In genomic region chr11:100626701-100627195, GRCm38 (mm10) we compare ENCODE assay signal across 9 mouse cellular contexts. TPM values are rescaled to one million over a fixed set of nuclear protein-coding genes. Genes with fewer than 3 reads are reported as not detected.
DNase-seq lines count a peak whose midpoint lies in the region; ATAC-seq and TF ChIP-seq lines count a peak whose summit lies in the region.
"Had no signal": no experiment of that assay in that cellular context is flagged by ENCODE, and none has a peak within 500 bp of the region (broad histone marks: within the 10 kb centered on the region; RNA-seq: fewer than 3 reads in every experiment).

No protein-coding gene starts in this region.

- peaks cover 22 to 37% of the 10 kb centered on the region in 2 experiments for H3K36me3 ChIP-seq in CH12.LX (replicated peaks in 1 of 2; ENCODE audit: control insufficient read depth in 1 of 2, insufficient read depth in 1 of 2, low read length in 1 of 2)
- H3K36me3 ChIP-seq in heart, postnatal 0 days (replicated peaks; ENCODE audit: control insufficient read depth, insufficient read depth, low read length), result peaks cover 20% of the 10 kb centered on the region
- H3K36me3 ChIP-seq in lung, postnatal 0 days (ENCODE audit: insufficient read depth, low read length), result 0 out of 2 replicates have a peak, but pooled peaks cover 9% of the 10 kb centered on the region

- H3K27me3 ChIP-seq in CH12.LX (replicated peaks), result peaks cover 5% of the 10 kb centered on the region
- no peaks in the 10 kb centered on the region for H3K27me3 ChIP-seq in heart, postnatal 0 days (ENCODE audit: control insufficient read depth, insufficient read depth, low read length)
- no peaks in the 10 kb centered on the region for H3K27me3 ChIP-seq in lung, postnatal 0 days (replicated peaks; ENCODE audit: insufficient read depth, low read length)

- peak overlapping the region; percentile 88 for H3K27ac ChIP-seq in CH12.LX (ENCODE audit: insufficient read depth, low read depth)
- H3K27ac ChIP-seq in heart, postnatal 0 days (ENCODE audit: low read depth), result no peak overlapping the region
- H3K27ac ChIP-seq in lung, postnatal 0 days (ENCODE audit: low read length), result peak overlapping the region; percentile 57
- H3K27ac ChIP-seq: limb, embryonic 12.5 days had no signal

- peak; percentile 55 for ATAC-seq in activated CD4-positive, CD25-positive, alpha-beta regulatory T cell, adult 4 months
- peak; percentile 62 for ATAC-seq in heart, postnatal 0 days (ENCODE audit: insufficient read depth, low read depth)
- peak; percentile 65 for ATAC-seq in lung, postnatal 0 days

- H3K4me3 ChIP-seq in CH12.LX (replicated peaks in 1 of 3; ENCODE audit: low read depth in 2 of 3, low read length in 2 of 3, poor library complexity in 1 of 3), result peak overlapping the region in 2 of 3 experiments; percentile 4 to 36
- no peak overlapping the region for H3K4me3 ChIP-seq in heart, postnatal 0 days (ENCODE audit: low read depth, low read length)
- no peak overlapping the region for H3K4me3 ChIP-seq in lung, postnatal 0 days (ENCODE audit: low read depth, low read length)
- H3K4me3 ChIP-seq: limb, embryonic 12.5 days had no signal

- in situ Hi-C loops in CH12.LX (cut with MboI; ENCODE audit: low pct_ligation_motif_present, low pct_unique_long_range_greater_than_20kb, low sequenced_read_pairs), result loop anchor here (5.0 kb wide), 1 partner anchor 71 kb away; no protein-coding TSS in a partner anchor

- peaks cover 2% of the 10 kb centered on the region; the same call in 1 of the 2 replicates for H3K79me2 ChIP-seq in CH12.LX (replicated peaks; ENCODE audit: control insufficient read depth, extremely low read depth, insufficient read depth, poor library complexity, severe bottlenecking)

- peaks cover 30 to 69% of the 10 kb centered on the region in 2 experiments for H3K4me1 ChIP-seq in CH12.LX (ENCODE audit: control insufficient read depth in 1 of 2, insufficient read depth in 2 of 2)
- H3K4me1 ChIP-seq in heart, postnatal 0 days (ENCODE audit: control insufficient read depth, insufficient read depth), result peaks cover 8% of the 10 kb centered on the region
- peaks cover 7% of the 10 kb centered on the region for H3K4me1 ChIP-seq in lung, postnatal 0 days (ENCODE audit: insufficient read depth, low read depth, low read length)

- no peaks in the 10 kb centered on the region for H3K9me3 ChIP-seq in CH12.LX (replicated peaks; ENCODE audit: low read length)
- no peaks in the 10 kb centered on the region for H3K9me3 ChIP-seq in heart, postnatal 0 days (replicated peaks; ENCODE audit: control insufficient read depth, low read length)
- H3K9me3 ChIP-seq in lung, postnatal 0 days (ENCODE audit: low read length), result no peaks in the 10 kb centered on the region
- H3K9me3 ChIP-seq: limb, embryonic 12.5 days had no signal

- peak; percentile 61 to 99 for TF ChIP-seq CTCF in CH12.LX (conservative IDR thresholded peaks at IDR 0.05 in 1 of 2, IDR thresholded peaks at IDR 0.05 in 1 of 2; ENCODE audit: low read depth in 2 of 2, low read length in 2 of 2)
- peak; percentile 87 for TF ChIP-seq CTCF in heart, postnatal 0 days (IDR thresholded peaks at IDR 0.05; ENCODE audit: low read depth)
- TF ChIP-seq CTCF in lung, postnatal 0 days (IDR thresholded peaks at IDR 0.05), result peak; percentile 91

- H3K9ac ChIP-seq in CH12.LX (ENCODE audit: insufficient read depth, low read depth), result peak overlapping the region; percentile 23
- H3K9ac ChIP-seq in heart, postnatal 0 days (replicated peaks; ENCODE audit: low read depth, low read length), result no peak overlapping the region
- no peak overlapping the region for H3K9ac ChIP-seq in lung, postnatal 0 days (replicated peaks; ENCODE audit: low read depth)
- H3K9ac ChIP-seq: limb, embryonic 12.5 days had no signal

- TF ChIP-seq EP300 in CH12.LX (IDR thresholded peaks at IDR 0.05; ENCODE audit: low read length), result peak; percentile 87
- TF ChIP-seq EP300 in heart, postnatal 0 days (IDR thresholded peaks at IDR 0.05; ENCODE audit: low read depth), result no peak
- TF ChIP-seq EP300 in lung, postnatal 0 days (IDR thresholded peaks at IDR 0.05), result no peak

- H3K4me2 ChIP-seq in CH12.LX (ENCODE audit: insufficient read depth, low read depth, poor library complexity, severe bottlenecking), result peak overlapping the region; percentile 60
- H3K4me2 ChIP-seq in heart, postnatal 0 days (ENCODE audit: low read depth, low read length), result no peak overlapping the region
- no peak overlapping the region for H3K4me2 ChIP-seq in lung, postnatal 0 days (replicated peaks; ENCODE audit: low read depth, low read length)
- H3K4me2 ChIP-seq: limb, embryonic 12.5 days had no signal

- dilution Hi-C loops in CH12.LX (cut with MboI; ENCODE audit: extremely low pct_ligation_motif_present, extremely low pct_unique_long_range_greater_than_20kb, low sequenced_read_pairs), result no loop called here

- TF ChIP-seq POLR2A in CH12.LX (IDR thresholded peaks at IDR 0.05; ENCODE audit: low read depth, low read length), result peak; percentile 96

- DNase-seq in CH12.LX (ENCODE audit: extremely low read depth), result peak; percentile 98
- peak; percentile 69 for DNase-seq in embryo, embryonic 10.5 days (ENCODE audit: low spot score)
- peak; percentile 57 for DNase-seq in heart, postnatal 0 days (ENCODE audit: low spot score)
- peak; percentile 88 to 91 for DNase-seq in kidney, postnatal 4 days
- DNase-seq in lung, postnatal 0 days (ENCODE audit: low spot score), result peak; percentile 82
- DNase-seq in right cerebral cortex, postnatal 10 days (ENCODE audit: low spot score in 2 of 2), result peak; percentile 60 to 80
- peak; percentile 36 for DNase-seq in urinary bladder, postnatal 10 days (ENCODE audit: low spot score)

- TF ChIP-seq RAD21 in CH12.LX (IDR thresholded peaks at IDR 0.05; ENCODE audit: low read depth, low read length), result peak; percentile 82

- 22% methylated on average over 9 of the region's 9 CpGs for WGBS in heart, postnatal 0 days
- 9% methylated on average over 9 of the region's 9 CpGs for WGBS in lung, postnatal 0 days

TF ChIP-seq in CH12.LX, 34 proteins besides CTCF, POLR2A, EP300 and RAD21 (continues in another document):
- TF ChIP-seq ELF1 (IDR thresholded peaks at IDR 0.05; ENCODE audit: low read depth, low read length), result peak; percentile 98
- peak; percentile 83 for TF ChIP-seq CHD2 (IDR thresholded peaks at IDR 0.05; ENCODE audit: low read length)
- TF ChIP-seq E2F4 (IDR thresholded peaks at IDR 0.05; ENCODE audit: insufficient replicate concordance, low read depth, low read length), result 0 out of 2 replicates have a peak, but pooled peaks have one; percentile 29
- peak; percentile 93 for TF ChIP-seq TCF12 (IDR thresholded peaks at IDR 0.05; ENCODE audit: low read depth, low read length)
- TF ChIP-seq USF2 (conservative IDR thresholded peaks at IDR 0.05; ENCODE audit: low read depth, low read length), result peak; percentile 88
- no peak for TF ChIP-seq PAX5 (IDR thresholded peaks at IDR 0.05; ENCODE audit: low read length)
- TF ChIP-seq BHLHE40 (IDR thresholded peaks at IDR 0.05; ENCODE audit: low read depth, low read length), result peak; percentile 77
- peak; percentile 78 for TF ChIP-seq HCFC1 (IDR thresholded peaks at IDR 0.05; ENCODE audit: low read depth, low read length)
- TF ChIP-seq CHD1 (IDR thresholded peaks at IDR 0.05; ENCODE audit: low read depth, low read length), result no peak
- no peak for TF ChIP-seq UBTF (IDR thresholded peaks at IDR 0.05; ENCODE audit: low read depth, low read length)
- peak; percentile 95 for TF ChIP-seq SMC3 (IDR thresholded peaks at IDR 0.05; ENCODE audit: low read depth, low read length)
- peak; percentile 95 for TF ChIP-seq TBP (conservative IDR thresholded peaks at IDR 0.05; ENCODE audit: low read depth, low read length)
- TF ChIP-seq ZNF384 (IDR thresholded peaks at IDR 0.05; ENCODE audit: low read depth, low read length), result no peak
- peak; percentile 67; the same call in 1 of the 2 replicates for TF ChIP-seq ETS1 (conservative IDR thresholded peaks at IDR 0.05; ENCODE audit: low read depth, low read length)
- peak; percentile 90 for TF ChIP-seq NELFE (IDR thresholded peaks at IDR 0.05; ENCODE audit: low read depth, low read length)
- TF ChIP-seq JUND (conservative IDR thresholded peaks at IDR 0.05; ENCODE audit: low read depth, low read length), result peak; percentile 57; the same call in 1 of the 2 replicates
- peak; percentile 36 for TF ChIP-seq JUN (IDR thresholded peaks at IDR 0.05; ENCODE audit: insufficient read depth, low read depth, low read length)
- peak; percentile 94 for TF ChIP-seq MYC (IDR thresholded peaks at IDR 0.05; ENCODE audit: low read depth, low read length)
- TF ChIP-seq MAFK (IDR thresholded peaks at IDR 0.05; ENCODE audit: insufficient replicate concordance, low read length), result no peak

RNA-seq across cellular contexts. Expression of gene Dnajc7, which starts 6.8 kb away (rescaled TPM):
- total RNA-seq in CH12.LX (2012; rRNA removed), result 249 and 250 TPM in 2 replicates
- total RNA-seq in CH12.LX (2014; rRNA removed), result 123 and 141 TPM in 2 replicates
- 455 and 516 TPM in 2 replicates for polyA plus RNA-seq in CH12.LX (2012; ENCODE audit: insufficient read length, low read depth)
- polyA plus RNA-seq in activated CD4-positive, CD25-positive, alpha-beta regulatory T cell, adult 4 months (2017; shearing (Covaris generic)), result 100 to 1,000 TPM; 237 to 338 TPM
- 82.2 and 98.5 TPM in 2 replicates for total RNA-seq in heart, postnatal 0 days (2014; rRNA removed; ENCODE audit: low replicate concordance)
- polyA plus RNA-seq in heart, postnatal 0 days (2015; fragmentation: Nextera tagmentation; extraction: Ambion mirVana), result 163 and 173 TPM in 2 replicates
- 99.1 and 113 TPM in 2 replicates for polyA plus RNA-seq in lung, postnatal 0 days (2015; fragmentation: Nextera tagmentation; extraction: Ambion mirVana)

RNA-seq across cellular contexts. Expression of gene Nkiras2, which starts 7.7 kb away (rescaled TPM):
- 59.9 and 70.0 TPM in 2 replicates for total RNA-seq in CH12.LX (2012; rRNA removed)
- 46.6 and 53.8 TPM in 2 replicates for total RNA-seq in CH12.LX (2014; rRNA removed)
- polyA plus RNA-seq in CH12.LX (2012; ENCODE audit: insufficient read length, low read depth), result 57.9 and 60.0 TPM in 2 replicates
- polyA plus RNA-seq in activated CD4-positive, CD25-positive, alpha-beta regulatory T cell, adult 4 months (2017; shearing (Covaris generic)), result 10 to 100 TPM; 28.2 to 28.8 TPM
- total RNA-seq in heart, postnatal 0 days (2014; rRNA removed; ENCODE audit: low replicate concordance), result 113 and 134 TPM in 2 replicates
- 77.4 and 79.7 TPM in 2 replicates for polyA plus RNA-seq in heart, postnatal 0 days (2015; fragmentation: Nextera tagmentation; extraction: Ambion mirVana)
- 58.6 and 59.9 TPM in 2 replicates for polyA plus RNA-seq in lung, postnatal 0 days (2015; fragmentation: Nextera tagmentation; extraction: Ambion mirVana)

RNA-seq across cellular contexts. Expression of gene Cnp, which starts 52.0 kb away (rescaled TPM):
- total RNA-seq in CH12.LX (2012; rRNA removed), result 80.2 and 91.6 TPM in 2 replicates
- 75.9 and 87.8 TPM in 2 replicates for total RNA-seq in CH12.LX (2014; rRNA removed)
- 77.7 and 81.2 TPM in 2 replicates for polyA plus RNA-seq in CH12.LX (2012; ENCODE audit: insufficient read length, low read depth)
- 100 to 1,000 TPM; 181 to 201 TPM for polyA plus RNA-seq in activated CD4-positive, CD25-positive, alpha-beta regulatory T cell, adult 4 months (2017; shearing (Covaris generic))
- 10.8 and 28.3 TPM in 2 replicates for total RNA-seq in heart, postnatal 0 days (2014; rRNA removed; ENCODE audit: low replicate concordance)
- 11.5 and 12.4 TPM in 2 replicates for polyA plus RNA-seq in heart, postnatal 0 days (2015; fragmentation: Nextera tagmentation; extraction: Ambion mirVana)
- 31.4 and 33.8 TPM in 2 replicates for polyA plus RNA-seq in lung, postnatal 0 days (2015; fragmentation: Nextera tagmentation; extraction: Ambion mirVana)

Comparison
In these comparisons a context has a peak if more than half of its experiments do, and no peak if none do; other contexts are left out.
1. DNase-seq: peak in every context shown above with its lines; median percentile 98 in CH12.LX; 90 in kidney, postnatal 4 days; 82 in lung, postnatal 0 days; 70 in right cerebral cortex, postnatal 10 days; 69 in embryo, embryonic 10.5 days; 57 in heart, postnatal 0 days; 36 in urinary bladder, postnatal 10 days.
2. H3K4me3 ChIP-seq: peak in CH12.LX (2 of 3); none in heart, postnatal 0 days (single experiment) and lung, postnatal 0 days (single experiment).
3. Peak in every context shown above with its lines, with median percentiles within 50 percentile points of each other: CTCF ChIP-seq and ATAC-seq.